Mouse (Mus musculus) erythroblast, embryonic 14.5 days (primary cell): ENCODE data around the gene Gm45337. TPM values are rescaled to one million over a fixed set of nuclear protein-coding genes. Genes with fewer than 3 reads are reported as not detected.
"Not testable (repeated sequence)": the region's sequence is repeated elsewhere in the genome, so short reads cannot be mapped to it uniquely, and the experiment has no call there.

Source experiments
- H3K27me3 ChIP-seq: 2 replicates; pipeline ENCODE4 v1.6.1; 2012; ENCODE audit warnings: inconsistent platforms; ENCODE audit not compliant: control insufficient read depth
- H3K36me3 ChIP-seq: 2 replicates; pipeline ENCODE4 v1.6.1; 2012; ENCODE audit warnings: mild to moderate bottlenecking, inconsistent platforms; ENCODE audit not compliant: control insufficient read depth
- H3K4me1 ChIP-seq: 2 replicates; pipeline ENCODE4 v1.6.1; 2012; ENCODE audit warnings: inconsistent platforms; ENCODE audit not compliant: control insufficient read depth
- H3K4me3 ChIP-seq: replicated peaks from 2 replicates; pipeline ENCODE3; 2012; ENCODE audit warnings: moderate library complexity, mild to moderate bottlenecking, inconsistent platforms
- H3K9me3 ChIP-seq: 2 replicates; pipeline ENCODE4 v1.6.1; 2012; ENCODE audit warnings: low read length, inconsistent platforms, mixed read lengths; ENCODE audit not compliant: control insufficient read depth
- GATA1 ChIP-seq: IDR thresholded peaks from 2 replicates; pipeline ENCODE4 v1.6.1; 2012; ENCODE audit warnings: low read length, inconsistent platforms, mixed read lengths
- TAL1 ChIP-seq: IDR thresholded peaks from 3 replicates; pipeline ENCODE4 v1.6.1; 2012; ENCODE audit warnings: low read length, inconsistent platforms, mixed read lengths
- polyA plus RNA-seq: library from polyadenylated mRNA; stranded (reverse); fragments of >175 nt; gene quantifications from 2 replicates; pipeline ENCODE4 v1.2.3, GENCODE M21; 2012

Gm45337 gene
- polyA plus RNA-seq, 1 experiment: not detected

GRCm38 (mm10) chr7:142155308-142155707 lies 10.9 kb upstream of the Gm45337 start:
- Histone ChIP-seq H3K9me3 (no peaks in the 10 kb centered on the region), H3K36me3 (no peaks in the 10 kb centered on the region), H3K4me3 (no peak overlapping the region), H3K27me3 (no peaks in the 10 kb centered on the region), H3K4me1 (no peaks in the 10 kb centered on the region)
- TF ChIP-seq TAL1 (no peak), GATA1 (no peak)

DNA sequence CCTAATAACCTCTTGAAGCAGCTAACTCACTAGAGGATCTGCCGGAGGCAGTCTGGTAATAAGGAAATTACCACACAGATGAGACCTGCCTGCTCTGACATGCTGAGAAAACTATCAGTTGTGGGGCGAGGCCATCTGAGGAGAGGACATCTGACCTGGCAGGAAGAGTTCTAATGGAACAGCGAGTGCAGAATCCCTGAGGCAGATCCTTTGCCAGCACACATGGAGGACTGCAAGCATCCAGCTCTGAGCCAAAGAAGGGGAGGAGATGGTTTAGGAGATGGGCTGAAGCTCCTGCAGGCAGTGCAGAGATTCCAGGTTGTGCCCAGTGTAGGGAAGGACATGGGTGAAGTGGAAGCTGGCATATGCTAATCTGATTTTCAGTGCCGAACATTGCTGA lies 7.8 kb upstream of the Gm45337 start:
- Histone ChIP-seq H3K4me3 (no peak overlapping the region), H3K36me3 (no peaks in the 10 kb centered on the region), H3K27me3 (no peaks in the 10 kb centered on the region), H3K4me1 (no peaks in the 10 kb centered on the region), H3K9me3 (no peaks in the 10 kb centered on the region)
- TF ChIP-seq GATA1 (no peak), TAL1 (no peak)

DNA sequence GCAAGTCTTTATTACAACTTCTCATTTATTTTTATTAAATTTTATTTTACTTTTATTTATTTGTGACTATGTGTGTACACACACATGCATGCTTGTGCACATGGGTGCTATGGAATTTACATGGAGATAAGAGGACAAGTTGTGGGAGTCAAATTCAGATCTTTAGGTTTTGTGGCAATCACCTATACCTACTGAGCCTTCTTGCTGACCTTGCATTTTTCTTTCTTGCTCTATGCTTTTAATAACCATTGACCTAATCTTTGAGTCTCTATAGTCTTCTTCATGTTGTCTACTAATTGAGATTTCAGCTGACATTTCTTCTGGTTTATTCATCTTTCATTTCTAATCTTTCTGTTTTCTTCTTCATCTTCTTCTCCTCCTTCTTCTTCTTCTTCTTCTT lies 4.2 kb upstream of the Gm45337 start:
- H3K4me3 ChIP-seq: no peak overlapping the region
- H3K9me3 ChIP-seq: no peaks in the 10 kb centered on the region
- TF ChIP-seq GATA1 (no peak), TAL1 (no peak)
- no peaks in the 10 kb centered on the region for H3K4me1 ChIP-seq
- H3K27me3 ChIP-seq: no peaks in the 10 kb centered on the region
- no peaks in the 10 kb centered on the region for H3K36me3 ChIP-seq

DNA sequence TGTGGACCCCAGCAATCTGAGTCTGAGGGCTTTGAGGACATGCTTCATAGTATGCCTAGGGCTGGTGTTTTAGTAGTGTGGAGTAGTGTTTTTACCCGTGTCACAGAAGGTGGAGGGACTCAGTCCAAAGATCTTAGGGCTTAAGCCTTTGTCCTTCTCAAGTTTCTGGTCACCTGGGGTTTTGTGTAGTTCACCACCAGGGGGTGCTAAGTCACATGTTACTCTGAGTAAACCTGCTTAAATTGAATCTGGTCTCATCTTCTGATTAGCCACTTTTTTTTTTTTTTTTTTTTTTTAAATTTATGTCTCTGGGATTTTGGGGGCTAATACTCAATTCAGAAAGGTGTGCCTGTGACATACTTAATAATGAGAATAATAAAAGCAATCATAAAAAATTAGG lies 1.6 kb upstream of the Gm45337 start:
- Histone ChIP-seq H3K4me1 (no peaks in the 10 kb centered on the region), H3K9me3 (no peaks in the 10 kb centered on the region), H3K27me3 (no peaks in the 10 kb centered on the region), H3K36me3 (no peaks in the 10 kb centered on the region), H3K4me3 (no peak overlapping the region)
- TF ChIP-seq TAL1: no peak
- no peak for TF ChIP-seq GATA1

DNA sequence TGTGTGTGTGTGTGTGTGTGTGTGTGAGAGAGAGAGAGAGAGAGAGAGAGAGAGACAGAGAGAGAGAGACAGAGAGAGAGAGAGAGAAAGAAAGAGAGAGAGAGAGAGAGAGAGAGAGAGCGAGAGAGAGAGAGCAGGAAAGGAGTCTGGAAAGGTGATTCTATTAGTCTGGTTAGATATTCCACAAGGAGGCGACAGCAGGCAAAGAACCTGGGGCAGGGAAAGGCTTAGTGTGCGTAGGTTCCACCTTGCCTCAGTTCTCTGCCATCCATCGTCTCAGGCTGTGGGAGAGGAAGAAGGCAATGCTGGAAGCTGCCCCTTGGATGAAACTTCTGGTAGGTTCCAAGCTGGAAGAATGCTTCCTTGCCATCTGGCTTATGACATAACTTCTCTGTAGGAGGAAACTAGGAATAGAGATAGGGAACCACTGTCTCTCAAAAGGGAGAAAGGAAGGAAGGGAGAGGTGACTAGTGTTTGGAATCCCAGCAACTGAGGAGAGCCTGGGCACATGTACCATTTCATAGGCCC lies 1.1 kb upstream of the Gm45337 start:
- Histone ChIP-seq H3K9me3 (no peaks in the 10 kb centered on the region), H3K27me3 (no peaks in the 10 kb centered on the region), H3K4me3 (no peak overlapping the region), H3K4me1 (no peaks in the 10 kb centered on the region), H3K36me3 (no peaks in the 10 kb centered on the region)
- TF ChIP-seq TAL1 (no peak), GATA1 (no peak)

- not testable (repeated sequence) for H3K9me3 ChIP-seq, H3K36me3 ChIP-seq, H3K4me1 ChIP-seq, H3K4me3 ChIP-seq, H3K27me3 ChIP-seq
Observed at GRCm38 (mm10) chr7:142143506-142144010, 849 bp downstream of the Gm45337 start.

DNA sequence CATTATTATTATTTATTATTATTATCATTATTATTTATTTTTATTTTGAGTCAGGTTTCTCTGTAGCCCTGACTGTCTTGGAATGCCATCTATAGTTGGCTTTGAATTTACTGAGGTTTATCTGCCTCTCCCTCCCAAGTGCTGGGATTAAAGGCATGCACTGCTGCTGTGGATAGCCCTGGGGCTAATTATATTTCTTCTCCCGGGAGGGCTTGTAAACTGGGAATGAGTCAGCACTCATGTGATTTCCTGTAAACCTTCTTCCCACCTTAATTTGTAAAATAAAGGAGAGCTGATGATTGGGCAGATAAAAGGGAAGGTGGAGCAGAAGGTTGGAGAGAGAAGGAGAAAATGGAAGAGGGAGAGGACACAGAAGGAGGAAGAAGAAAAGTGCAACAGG lies 3.7 kb downstream of the Gm45337 start:
- H3K36me3 ChIP-seq: no peaks in the 10 kb centered on the region

DNA sequence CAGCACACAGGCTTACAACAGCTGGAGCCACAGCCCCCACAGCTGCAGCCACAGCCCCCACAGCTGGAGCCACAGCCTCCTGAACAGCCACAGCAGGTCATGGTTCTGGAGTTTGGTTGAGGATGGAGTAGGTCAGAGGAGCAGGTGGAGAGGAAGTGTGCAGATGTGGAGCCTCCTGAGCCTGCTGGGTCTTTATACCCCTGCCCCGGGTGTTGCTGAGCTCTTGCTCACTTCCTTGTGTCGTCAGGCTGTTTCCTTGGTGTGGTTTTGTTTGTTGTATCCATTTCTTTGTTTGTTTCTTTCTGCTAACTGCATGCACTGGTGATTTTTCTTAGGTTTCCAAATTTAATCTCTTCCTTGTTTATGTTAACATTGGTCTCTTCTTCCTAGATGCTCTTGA lies 8.5 kb downstream of the Gm45337 start, which contains the start of gene Gm39115:
Gene Gm39115, minus strand, starts transcription at position 101 of the 400 bp plus-strand sequence.
- H3K4me3 ChIP-seq, H3K27me3 ChIP-seq, H3K36me3 ChIP-seq, H3K4me1 ChIP-seq, H3K9me3 ChIP-seq: not testable (repeated sequence)

More for the DNA sequence above, 3.7 kb downstream of the Gm45337 start:
- no peaks in the 10 kb centered on the region for H3K9me3 ChIP-seq
- TF ChIP-seq TAL1: no peak
- no peak for TF ChIP-seq GATA1
- H3K27me3 ChIP-seq: no peaks in the 10 kb centered on the region
- H3K4me1 ChIP-seq: no peaks in the 10 kb centered on the region
- no peak overlapping the region for H3K4me3 ChIP-seq

DNA sequence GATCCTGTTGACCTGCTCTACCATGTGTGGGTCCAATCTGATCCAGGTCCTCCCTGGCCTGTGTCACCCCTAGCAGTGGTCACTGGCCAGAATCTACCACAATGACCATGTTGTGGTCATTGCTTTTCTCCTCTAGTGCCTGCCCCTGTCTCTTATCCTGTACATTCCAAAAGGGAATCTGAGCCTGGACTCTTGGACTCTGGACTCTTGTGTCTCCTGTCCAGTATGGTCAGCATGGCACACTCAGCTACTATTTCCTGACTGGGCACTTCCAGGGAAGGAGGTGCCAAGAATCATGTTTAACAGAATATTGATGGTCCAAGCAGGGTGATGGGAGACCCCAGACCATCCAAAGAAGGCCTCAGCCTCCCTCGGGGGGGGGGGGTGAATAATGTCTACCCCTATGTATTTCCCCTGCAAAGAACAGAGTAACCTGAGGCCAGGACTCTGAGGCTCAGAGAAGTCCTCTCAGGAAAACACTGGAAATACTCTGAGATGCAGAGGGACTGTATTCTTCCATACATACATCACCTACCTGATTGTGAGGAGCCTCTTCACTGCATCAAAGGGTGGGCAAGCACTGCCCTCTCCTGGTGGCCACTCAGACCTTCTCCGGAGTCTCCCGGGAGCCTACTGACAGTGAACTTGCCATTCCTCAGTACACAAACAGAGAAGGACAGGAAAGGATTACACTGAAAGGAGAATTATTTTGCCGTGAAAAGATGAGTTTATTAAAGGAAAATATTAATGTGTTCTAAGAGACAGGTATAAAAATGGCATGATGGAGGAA lies 10.0 kb downstream of the Gm45337 start:
- no peaks in the 10 kb centered on the region for H3K36me3 ChIP-seq
- H3K9me3 ChIP-seq: no peaks in the 10 kb centered on the region
- no peak overlapping the region for H3K4me3 ChIP-seq
- no peaks in the 10 kb centered on the region for H3K27me3 ChIP-seq
- no peak for TF ChIP-seq TAL1
- TF ChIP-seq GATA1: no peak
- H3K4me1 ChIP-seq: no peaks in the 10 kb centered on the region

GRCm38 (mm10) chr7:142128843-142129242 lies 15.6 kb downstream of the Gm45337 start:
- Histone ChIP-seq H3K4me1 (no peaks in the 10 kb centered on the region), H3K36me3 (no peaks in the 10 kb centered on the region), H3K4me3 (no peak overlapping the region), H3K27me3 (no peaks in the 10 kb centered on the region), H3K9me3 (no peaks in the 10 kb centered on the region)
- TF ChIP-seq GATA1: no peak
- TF ChIP-seq TAL1: no peak

DNA sequence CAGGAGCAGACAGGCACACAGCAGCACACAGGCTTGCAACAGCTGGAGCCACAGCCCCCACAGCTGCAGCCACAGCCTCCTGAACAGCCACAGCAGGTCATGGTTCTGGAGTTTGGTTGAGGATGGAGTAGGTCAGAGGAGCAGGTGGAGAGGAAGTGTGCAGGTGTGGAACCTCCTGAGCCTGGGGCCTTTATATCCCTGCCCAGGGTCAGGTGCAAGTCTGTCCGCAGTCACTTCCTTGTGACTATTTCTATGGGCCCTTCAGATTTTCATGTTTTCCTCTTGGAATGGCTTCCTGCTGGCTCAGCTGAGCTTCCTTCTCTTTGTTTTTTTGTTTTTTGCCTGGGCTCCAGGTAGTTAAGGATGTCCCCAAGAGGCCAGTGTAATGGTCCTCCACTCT lies 23.8 kb downstream of the Gm45337 start, which contains the start of gene Gm45618:
Gene Gm45618, minus strand, starts transcription at position 101 of the 400 bp plus-strand sequence.
- H3K4me3 ChIP-seq, H3K4me1 ChIP-seq, H3K27me3 ChIP-seq: not testable (repeated sequence)

More for the DNA sequence above, 23.8 kb downstream of the Gm45337 start, which contains the start of gene Gm45618:
- not testable (repeated sequence) for H3K9me3 ChIP-seq, H3K36me3 ChIP-seq
